Mouse (Mus musculus) forebrain, embryonic 16.5 days (tissue): ENCODE results near the gene Tstd2. TPM values are rescaled to one million over a fixed set of nuclear protein-coding genes. Genes with fewer than 3 reads are reported as not detected.

Experiments
- polyA plus RNA-seq: library from polyadenylated mRNA; unstranded; fragments of >200 nt; fragmentation: Nextera tagmentation; extraction: Ambion mirVana; gene quantifications from 2 replicates; pipeline ENCODE4 v1.2.1, GENCODE M21; 2015

Tstd2 gene
- polyA plus RNA-seq, 1 experiment from 2014 or later, result 37.7 TPM

Other genes starting within 250 kb of the Tstd2 start
- gene Ccdc180, start 248.4 kb downstream of the Tstd2 start, polyA plus RNA-seq, result 0.30 and 0.35 TPM in 2 replicates
- gene Tdrd7, start 173.4 kb downstream of the Tstd2 start, polyA plus RNA-seq, result 19.3 and 20.9 TPM in 2 replicates
- 0.52 and 0.81 TPM in 2 replicates for gene Tmod1, start 99.8 kb downstream of the Tstd2 start, polyA plus RNA-seq
- gene Ncbp1, start 81 bp downstream of the Tstd2 start, polyA plus RNA-seq, result 98.8 and 107 TPM in 2 replicates
- gene Xpa, start 57.6 kb upstream of the Tstd2 start, polyA plus RNA-seq, result 30.0 and 33.3 TPM in 2 replicates
- not detected in 2 replicates for gene Foxe1, start 204.9 kb upstream of the Tstd2 start, polyA plus RNA-seq